Mouse (Mus musculus) liver, postnatal 0 days (tissue): ENCODE data around the gene Sos2.
A peak's percentile ranks its signal among the peaks of the same experiment; 100 is the strongest.

Source experiments
- CTCF ChIP-seq: sonication (generic); IDR thresholded peaks from 2 replicates; pipeline ENCODE4 v1.5.1; 2016; ENCODE audit warnings: antibody characterized with exemption, low read depth
- EP300 ChIP-seq: IDR thresholded peaks from 2 replicates; pipeline ENCODE4 v1.6.1; 2016; ENCODE audit warnings: antibody characterized with exemption, low read depth, mild to moderate bottlenecking

GRCm38 (mm10) chr12:69696746-69697145 is 15.1 kb upstream of the Sos2 start:
- TF ChIP-seq CTCF = peak; percentile 85
- TF ChIP-seq EP300 = no peak
